Mouse (Mus musculus) kidney, adult 9 months (tissue): ENCODE measurements around the gene 1700016K19Rik.
A peak's percentile ranks its signal among the peaks of the same experiment; 100 is the strongest.
"Not testable (repeated sequence)": the region's sequence is repeated elsewhere in the genome, so short reads cannot be mapped to it uniquely, and the experiment has no call there.

Source experiments
- DNase-seq: peaks from one replicate; pipeline ENCODE4 v3.0.0; 2022

Gene 1700016K19Rik

GRCm38 (mm10) chr11:75985948-75986347, 13.8 kb upstream of the 1700016K19Rik start:
- no peak for DNase-seq

GRCm38 (mm10) chr11:75990965-75991835, 8.5 kb upstream of the 1700016K19Rik start:
- no peak for DNase-seq

GRCm38 (mm10) chr11:75991911-75992310, 7.8 kb upstream of the 1700016K19Rik start:
- no peak for DNase-seq

GRCm38 (mm10) chr11:75992481-75992880, 7.2 kb upstream of the 1700016K19Rik start:
- no peak for DNase-seq

GRCm38 (mm10) chr11:75994357-75994756, 5.4 kb upstream of the 1700016K19Rik start:
- no peak for DNase-seq

GRCm38 (mm10) chr11:76000701-76001100, 989 bp downstream of the 1700016K19Rik start:
- no peak for DNase-seq

- DNase-seq, result peak; percentile 21
Measured at GRCm38 (mm10) chr11:76001237-76001878, 1.6 kb downstream of the 1700016K19Rik start.

- DNase-seq, result not testable (repeated sequence)
Measured at GRCm38 (mm10) chr11:76004276-76004675, 4.6 kb downstream of the 1700016K19Rik start.

GRCm38 (mm10) chr11:76008162-76008561, 8.4 kb downstream of the 1700016K19Rik start:
- no peak for DNase-seq

- no peak for DNase-seq
Measured at GRCm38 (mm10) chr11:76009101-76009500, 9.4 kb downstream of the 1700016K19Rik start.

- no peak for DNase-seq
Measured at GRCm38 (mm10) chr11:76010838-76011624, 11.3 kb downstream of the 1700016K19Rik start.

- no peak for DNase-seq
Measured at GRCm38 (mm10) chr11:76015251-76015650, 15.5 kb downstream of the 1700016K19Rik start.

GRCm38 (mm10) chr11:76015814-76016213, 16.1 kb downstream of the 1700016K19Rik start:
- DNase-seq, result no peak

GRCm38 (mm10) chr11:76019879-76020278, 20.2 kb downstream of the 1700016K19Rik start:
- DNase-seq, result no peak

GRCm38 (mm10) chr11:76020916-76021315, 21.2 kb downstream of the 1700016K19Rik start:
- no peak for DNase-seq

- no peak for DNase-seq
Measured at GRCm38 (mm10) chr11:76025080-76025583, 25.4 kb downstream of the 1700016K19Rik start.

GRCm38 (mm10) chr11:76026527-76027138, 26.9 kb downstream of the 1700016K19Rik start:
- DNase-seq, result no peak

GRCm38 (mm10) chr11:76027139-76028071, 27.7 kb downstream of the 1700016K19Rik start, which contains the start of gene Rflnb:
Rflnb (minus strand) TSS chr11:76027782.
- peak; percentile 88 for DNase-seq

- peak; percentile 30 for DNase-seq
Measured at GRCm38 (mm10) chr11:76028072-76028465, 28.4 kb downstream of the 1700016K19Rik start.

- no peak for DNase-seq
Measured at GRCm38 (mm10) chr11:76033359-76033758, 33.6 kb downstream of the 1700016K19Rik start.

- DNase-seq, result no peak
Measured at GRCm38 (mm10) chr11:76033836-76034235, 34.1 kb downstream of the 1700016K19Rik start.
